26 mouse cellular contexts compared by ENCODE assay signal in genomic region chr12:102869802-102870201, GRCm38 (mm10). TPM values are rescaled to one million over a fixed set of nuclear protein-coding genes. Genes with fewer than 3 reads are reported as not detected.
DNase-seq lines count a peak whose midpoint lies in the region; ATAC-seq lines count a peak whose summit lies in the region.
"Had no signal": no experiment of that assay in that cellular context is flagged by ENCODE, and none has a peak within 500 bp of the region (broad histone marks: within the 10 kb centered on the region; RNA-seq: fewer than 3 reads in every experiment).

No protein-coding gene starts in this region.

- H3K9ac ChIP-seq in liver, embryonic 13.5 days, result no peak overlapping the region
- H3K9ac ChIP-seq in liver, embryonic 12.5 days, result no peak overlapping the region
- H3K9ac ChIP-seq: embryonic facial prominence, embryonic 12.5 days; forebrain, embryonic 13.5 days; forebrain, embryonic 15.5 days; forebrain, postnatal 0 days had no signal

- H3K27ac ChIP-seq in liver, embryonic 13.5 days, result no peak overlapping the region
- no peak overlapping the region for H3K27ac ChIP-seq in liver, embryonic 12.5 days
- H3K27ac ChIP-seq: embryonic facial prominence, embryonic 10.5 days; embryonic facial prominence, embryonic 12.5 days; forebrain, embryonic 13.5 days; forebrain, embryonic 15.5 days had no signal

- DNase-seq in liver, embryonic 13.5 days, result no peak
- DNase-seq in embryo, embryonic 10 days (ENCODE audit: low spot score), result no peak
- DNase-seq: adrenal gland, adult 2 months; adrenal gland, postnatal 10 days; adrenal gland, postnatal 25 days; cerebellum, adult 11 months; cerebellum, adult 18-20 months; cerebellum, adult 8-10 months; cerebellum, adult 9-11 months; cerebellum, postnatal 14 days; cerebellum, postnatal 36 days; forebrain, postnatal 0 days had no signal

- H3K36me3 ChIP-seq in liver, embryonic 13.5 days, result no peaks in the 10 kb centered on the region
- no peaks in the 10 kb centered on the region; the same call in 1 of the 2 replicates for H3K36me3 ChIP-seq in liver, embryonic 12.5 days
- H3K36me3 ChIP-seq: forebrain, embryonic 15.5 days had no signal

- H3K4me2 ChIP-seq in liver, embryonic 13.5 days, result no peak overlapping the region
- no peak overlapping the region for H3K4me2 ChIP-seq in liver, embryonic 12.5 days
- H3K4me2 ChIP-seq: embryonic facial prominence, embryonic 12.5 days; forebrain, embryonic 13.5 days; forebrain, embryonic 15.5 days had no signal

- 32% methylated on average over 2 of the region's 2 CpGs for WGBS in liver, embryonic 13.5 days (ENCODE audit: insufficient replicate concordance)
- WGBS in liver, embryonic 12.5 days (ENCODE audit: insufficient replicate concordance), result 43% methylated on average over 2 of the region's 2 CpGs

- H3K4me3 ChIP-seq in liver, embryonic 13.5 days (replicated peaks), result no peak overlapping the region
- no peak overlapping the region for H3K4me3 ChIP-seq in liver, embryonic 12.5 days
- H3K4me3 ChIP-seq: embryonic facial prominence, embryonic 10.5 days; embryonic facial prominence, embryonic 12.5 days; forebrain, embryonic 13.5 days; forebrain, embryonic 15.5 days had no signal

- H3K4me1 ChIP-seq in liver, embryonic 13.5 days (replicated peaks), result peaks cover 10% of the 10 kb centered on the region
- H3K4me1 ChIP-seq in liver, embryonic 12.5 days, result peaks cover 9% of the 10 kb centered on the region
- H3K4me1 ChIP-seq: embryonic facial prominence, embryonic 10.5 days; embryonic facial prominence, embryonic 12.5 days; forebrain, embryonic 15.5 days had no signal

- no peaks in the 10 kb centered on the region for H3K27me3 ChIP-seq in liver, embryonic 13.5 days
- H3K27me3 ChIP-seq in liver, embryonic 12.5 days (replicated peaks), result no peaks in the 10 kb centered on the region
- H3K27me3 ChIP-seq: embryonic facial prominence, embryonic 12.5 days; forebrain, embryonic 13.5 days; forebrain, embryonic 15.5 days had no signal

- 0 out of 2 replicates have a peak, but pooled peaks have one; percentile 48 for ATAC-seq in liver, embryonic 13.5 days (ENCODE audit: low read depth)
- ATAC-seq in liver, embryonic 12.5 days, result no peak
- ATAC-seq in megakaryocyte progenitor cell, adult 5-6 weeks (replicated peaks; ENCODE audit: poor library complexity), result peak; percentile 71
- ATAC-seq in megakaryocyte-erythroid progenitor cell, adult 5-6 weeks (replicated peaks; ENCODE audit: low FRiP score, low TSS enrichment, poor library complexity, severe bottlenecking), result peak; percentile 92
- ATAC-seq: forebrain, embryonic 13.5 days; forebrain, embryonic 15.5 days; forebrain, postnatal 0 days had no signal

- no peaks in the 10 kb centered on the region for H3K9me3 ChIP-seq in liver, embryonic 13.5 days (replicated peaks)
- no peaks in the 10 kb centered on the region for H3K9me3 ChIP-seq in liver, embryonic 12.5 days (replicated peaks)
- H3K9me3 ChIP-seq: embryonic facial prominence, embryonic 10.5 days; embryonic facial prominence, embryonic 12.5 days; forebrain, embryonic 13.5 days; forebrain, embryonic 15.5 days had no signal

RNA-seq across cellular contexts. Expression of gene Btbd7, which starts 8.5 kb away (rescaled TPM):
- 4.0 and 4.7 TPM in 2 replicates for polyA plus RNA-seq in liver, embryonic 13.5 days (2015; fragmentation: Nextera tagmentation; extraction: Ambion mirVana)
- 7.3 and 7.5 TPM in 2 replicates for polyA plus RNA-seq in liver, embryonic 12.5 days (2016; fragmentation: Nextera tagmentation; extraction: Ambion mirVana)
- 16.5 and 18.7 TPM in 2 replicates for total RNA-seq in megakaryocyte progenitor cell, adult 5-6 weeks (2015)
- total RNA-seq in megakaryocyte progenitor cell, adult 5-6 weeks (2017), result 17.2 and 20.0 TPM in 2 replicates
- total RNA-seq in megakaryocyte-erythroid progenitor cell, adult 5-6 weeks (2014; fragmentation: Nextera tagmentation), result 17.1 and 22.9 TPM in 2 replicates
- total RNA-seq in megakaryocyte-erythroid progenitor cell, adult 5-6 weeks (2017), result 21.7 and 21.9 TPM in 2 replicates

RNA-seq across cellular contexts. Expression of gene Cox8c, which starts 29.3 kb away (rescaled TPM):
- not detected in 2 replicates for polyA plus RNA-seq in liver, embryonic 13.5 days (2015; fragmentation: Nextera tagmentation; extraction: Ambion mirVana)
- polyA plus RNA-seq in liver, embryonic 12.5 days (2016; fragmentation: Nextera tagmentation; extraction: Ambion mirVana), result not detected in 2 replicates
- total RNA-seq in megakaryocyte progenitor cell, adult 5-6 weeks (2015), result not detected in 2 replicates
- not detected in 2 replicates for total RNA-seq in megakaryocyte progenitor cell, adult 5-6 weeks (2017)
- not detected in 2 replicates for total RNA-seq in megakaryocyte-erythroid progenitor cell, adult 5-6 weeks (2014; fragmentation: Nextera tagmentation)
- total RNA-seq in megakaryocyte-erythroid progenitor cell, adult 5-6 weeks (2017), result not detected in 2 replicates
- total RNA-seq: adrenal gland, adult 2 months; adrenal gland, postnatal 10 days; adrenal gland, postnatal 25 days; adrenal gland, postnatal 4 days; common myeloid progenitor, adult 5-6 weeks; forebrain, postnatal 0 days; MEL had no signal
- polyA plus RNA-seq: adrenal gland, adult 2 months; brain, embryonic 14.5 days; C2C12; embryonic facial prominence, embryonic 10.5 days; embryonic facial prominence, embryonic 12.5 days; embryonic facial prominence, embryonic 14.5 days; forebrain, embryonic 11.5 days; forebrain, embryonic 13.5 days; forebrain, embryonic 15.5 days; forebrain, postnatal 0 days had no signal
